In the genomic region with DNA sequence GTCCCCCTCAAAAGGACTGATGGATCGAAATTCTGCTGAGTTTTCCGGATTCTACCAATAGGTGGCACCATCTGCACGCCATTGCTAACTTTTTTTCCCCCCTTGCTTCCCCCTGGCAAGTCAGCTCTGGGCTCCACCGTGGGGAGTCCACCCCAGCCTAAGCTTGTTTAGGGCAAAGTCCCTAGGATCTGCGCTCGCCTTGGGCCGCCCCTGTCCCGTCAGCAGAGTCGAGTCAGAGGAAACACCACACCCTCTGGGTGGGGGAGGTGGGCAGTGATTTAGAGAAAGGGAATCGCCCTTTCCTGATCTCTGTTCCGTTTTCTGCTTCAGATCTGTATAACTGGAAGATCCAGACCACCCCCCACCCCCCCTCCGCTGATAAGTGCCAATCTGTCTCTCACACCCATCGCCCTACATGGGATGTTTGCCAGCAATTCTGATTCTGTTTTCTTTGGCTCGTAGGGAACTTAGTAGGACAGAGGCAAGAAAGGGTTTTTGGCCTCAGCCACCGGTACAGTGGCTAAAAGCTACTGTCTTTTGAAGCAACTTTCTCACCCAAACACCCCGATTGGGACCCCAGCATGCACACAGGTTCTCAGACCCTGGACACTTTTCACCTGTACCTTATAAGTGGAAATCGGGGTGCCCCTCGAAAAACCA, we compare ENCODE assay signal across 8 mouse cellular contexts. TPM values are rescaled to one million over a fixed set of nuclear protein-coding genes. Genes with fewer than 3 reads are reported as not detected.
DNase-seq lines count a peak whose midpoint lies in the region; ATAC-seq and TF ChIP-seq lines count a peak whose summit lies in the region.

No protein-coding gene starts in this region.

- peak overlapping the region; percentile 28 for H3K4me3 ChIP-seq in intestine, embryonic 14.5 days (ENCODE audit: low read depth, low read length)
- H3K4me3 ChIP-seq in liver, embryonic 12.5 days = no peak overlapping the region; the same call in 1 of the 2 replicates
- no peak overlapping the region for H3K4me3 ChIP-seq in thymus, adult 2 months (ENCODE audit: control insufficient read depth, insufficient read depth, low read length)

- no peaks in the 10 kb centered on the region for H3K36me3 ChIP-seq in intestine, embryonic 14.5 days (ENCODE audit: control insufficient read depth, insufficient read depth, low read length)
- no peaks in the 10 kb centered on the region for H3K36me3 ChIP-seq in liver, embryonic 12.5 days
- no peaks in the 10 kb centered on the region for H3K36me3 ChIP-seq in thymus, adult 2 months (ENCODE audit: control insufficient read depth, insufficient read depth, low read length)

- peak overlapping the region; percentile 20; the same call in 1 of the 2 replicates for H3K9ac ChIP-seq in intestine, embryonic 14.5 days (ENCODE audit: low read length)
- no peak overlapping the region for H3K9ac ChIP-seq in liver, embryonic 12.5 days

- peak overlapping the region; percentile 54 for H3K4me2 ChIP-seq in intestine, embryonic 14.5 days (ENCODE audit: low read length)
- H3K4me2 ChIP-seq in liver, embryonic 12.5 days = peak overlapping the region; percentile 52

- WGBS in intestine, embryonic 14.5 days = 11% methylated on average over 18 of the region's 18 CpGs
- 12% methylated on average over 18 of the region's 18 CpGs for WGBS in liver, embryonic 12.5 days (ENCODE audit: insufficient replicate concordance)
- WGBS in thymus, adult 2 months = 25% methylated on average over 18 of the region's 18 CpGs

- ATAC-seq in intestine, embryonic 14.5 days (replicated peaks; ENCODE audit: low FRiP score, low TSS enrichment, low read depth) = peak; percentile 75
- no peak for ATAC-seq in liver, embryonic 12.5 days

- no peaks in the 10 kb centered on the region for H3K4me1 ChIP-seq in intestine, embryonic 14.5 days (replicated peaks; ENCODE audit: control insufficient read depth, insufficient read depth, low read length)
- H3K4me1 ChIP-seq in liver, embryonic 12.5 days = no peaks in the 10 kb centered on the region
- no peaks in the 10 kb centered on the region; the same call in 1 of the 2 replicates for H3K4me1 ChIP-seq in thymus, adult 2 months (replicated peaks; ENCODE audit: control insufficient read depth, insufficient read depth, low read length)

- no peaks in the 10 kb centered on the region for H3K27me3 ChIP-seq in intestine, embryonic 14.5 days (replicated peaks; ENCODE audit: control insufficient read depth, insufficient read depth, low read length)
- H3K27me3 ChIP-seq in liver, embryonic 12.5 days (replicated peaks) = peaks cover 12% of the 10 kb centered on the region
- H3K27me3 ChIP-seq in thymus, adult 2 months (ENCODE audit: control insufficient read depth, insufficient read depth, low read length) = no peaks in the 10 kb centered on the region

- TF ChIP-seq POLR2A in thymus, adult 2 months (IDR thresholded peaks at IDR 0.05; ENCODE audit: control insufficient read depth, extremely low read depth, insufficient read depth, low read length, poor library complexity) = no peak

- H3K27ac ChIP-seq in intestine, embryonic 14.5 days (ENCODE audit: low read depth) = no peak overlapping the region
- H3K27ac ChIP-seq in liver, embryonic 12.5 days = no peak overlapping the region
- no peak overlapping the region for H3K27ac ChIP-seq in thymus, adult 2 months (ENCODE audit: control insufficient read depth, insufficient read depth, low read length)

- TF ChIP-seq CTCF in thymus, adult 2 months (IDR thresholded peaks at IDR 0.05; ENCODE audit: borderline replicate concordance, control insufficient read depth, extremely low read depth, insufficient read depth, low read length, poor library complexity) = peak; percentile 80; the same call in 1 of the 2 replicates

- no peaks in the 10 kb centered on the region for H3K9me3 ChIP-seq in intestine, embryonic 14.5 days (ENCODE audit: control insufficient read depth, low read length)
- no peaks in the 10 kb centered on the region for H3K9me3 ChIP-seq in liver, embryonic 12.5 days (replicated peaks)

- DNase-seq in spleen, adult 18-20 months = peak; percentile 16 to 54
- DNase-seq in spleen, adult 12 weeks (ENCODE audit: low spot score) = no peak
- peak; percentile 23 to 42 for DNase-seq in cerebellum, postnatal 36 days
- peak; percentile 43 to 61 for DNase-seq in gastrocnemius, postnatal 4 days (ENCODE audit: low spot score in 2 of 2)
- peak; percentile 81 for DNase-seq in intestine, embryonic 14.5 days (ENCODE audit: low spot score)
- peak; percentile 38 to 68 for DNase-seq in natural killer cell, adult 2 months (ENCODE audit: low spot score in 2 of 2)
- DNase-seq in thymus, adult 2 months = peak; percentile 57

RNA-seq across cellular contexts. Expression of a gene that starts 10.2 kb away (rescaled TPM):
- total RNA-seq in gastrocnemius, postnatal 4 days (2021) = 10 to 100 TPM; 11.9 to 13.2 TPM
- polyA plus RNA-seq in intestine, embryonic 14.5 days (2014; fragmentation: Nextera tagmentation; extraction: Ambion mirVana) = 7.5 and 8.2 TPM in 2 replicates
- polyA plus RNA-seq in liver, embryonic 12.5 days (2016; fragmentation: Nextera tagmentation; extraction: Ambion mirVana) = 2.5 and 2.6 TPM in 2 replicates
- polyA plus RNA-seq in thymus, adult 2 months (2012; rRNA removed) = 20.9 and 30.6 TPM in 2 replicates
